In genomic region chr5:113164448-113164847, GRCm38 (mm10) we compare ENCODE assay signal across 8 mouse cellular contexts. TPM values are rescaled to one million over a fixed set of nuclear protein-coding genes. Genes with fewer than 3 reads are reported as not detected.
A peak's percentile ranks its signal among the peaks of the same experiment; 100 is the strongest.
DNase-seq lines count a peak whose midpoint lies in the region; ATAC-seq lines count a peak whose summit lies in the region.

No protein-coding gene starts in this region.

- H3K27ac ChIP-seq in forebrain, embryonic 11.5 days (ENCODE audit: low read depth, low read length), result no peak overlapping the region
- H3K27ac ChIP-seq in forebrain, embryonic 10.5 days, result no peak overlapping the region; the same call in 1 of the 2 replicates
- peak overlapping the region; percentile 50 for H3K27ac ChIP-seq in intestine, embryonic 16.5 days (ENCODE audit: low read length)
- H3K27ac ChIP-seq in midbrain, embryonic 16.5 days (ENCODE audit: low read length), result no peak overlapping the region

- H3K9me3 ChIP-seq in forebrain, embryonic 11.5 days (ENCODE audit: control insufficient read depth, low read length), result no peaks in the 10 kb centered on the region
- H3K9me3 ChIP-seq in forebrain, embryonic 10.5 days, result no peaks in the 10 kb centered on the region
- no peaks in the 10 kb centered on the region for H3K9me3 ChIP-seq in intestine, embryonic 16.5 days (ENCODE audit: control insufficient read depth, low read length)
- no peaks in the 10 kb centered on the region for H3K9me3 ChIP-seq in midbrain, embryonic 16.5 days (replicated peaks; ENCODE audit: control insufficient read depth, low read length, poor library complexity, severe bottlenecking)

- H3K4me3 ChIP-seq in forebrain, embryonic 11.5 days (ENCODE audit: low read depth, low read length), result no peak overlapping the region
- H3K4me3 ChIP-seq in forebrain, embryonic 10.5 days, result no peak overlapping the region
- no peak overlapping the region for H3K4me3 ChIP-seq in intestine, embryonic 16.5 days (ENCODE audit: low read length)
- no peak overlapping the region for H3K4me3 ChIP-seq in midbrain, embryonic 16.5 days (ENCODE audit: low read depth, low read length)

- no peaks in the 10 kb centered on the region for H3K27me3 ChIP-seq in forebrain, embryonic 11.5 days (ENCODE audit: control insufficient read depth, insufficient read depth, low read length)
- H3K27me3 ChIP-seq in forebrain, embryonic 10.5 days (ENCODE audit: poor library complexity, severe bottlenecking), result peaks cover 8% of the 10 kb centered on the region; the same call in 1 of the 2 replicates
- H3K27me3 ChIP-seq in intestine, embryonic 16.5 days (replicated peaks; ENCODE audit: control insufficient read depth, insufficient read depth, low read length), result no peaks in the 10 kb centered on the region
- H3K27me3 ChIP-seq in midbrain, embryonic 16.5 days (ENCODE audit: control insufficient read depth, insufficient read depth, low read depth, low read length), result no peaks in the 10 kb centered on the region

- H3K9ac ChIP-seq in forebrain, embryonic 11.5 days (ENCODE audit: low read length), result no peak overlapping the region
- no peak overlapping the region for H3K9ac ChIP-seq in intestine, embryonic 16.5 days (ENCODE audit: low read depth, low read length)
- 0 out of 2 replicates have a peak overlapping the region, but pooled peaks have one; percentile 26 for H3K9ac ChIP-seq in midbrain, embryonic 16.5 days (ENCODE audit: low read depth, low read length)

- H3K4me1 ChIP-seq in forebrain, embryonic 11.5 days (replicated peaks; ENCODE audit: control insufficient read depth, insufficient read depth, low read length), result peaks cover 11% of the 10 kb centered on the region; the same call in 1 of the 2 replicates
- H3K4me1 ChIP-seq in forebrain, embryonic 10.5 days, result peaks cover 63% of the 10 kb centered on the region
- peaks cover 38% of the 10 kb centered on the region for H3K4me1 ChIP-seq in intestine, embryonic 16.5 days (ENCODE audit: control insufficient read depth, insufficient read depth, low read length)
- peaks cover 7% of the 10 kb centered on the region; the same call in 1 of the 2 replicates for H3K4me1 ChIP-seq in midbrain, embryonic 16.5 days (ENCODE audit: control insufficient read depth, insufficient read depth, low read length)

- DNase-seq in forebrain, embryonic 11.5 days (ENCODE audit: low spot score), result no peak
- DNase-seq in forebrain, embryonic 10.5 days (ENCODE audit: extremely low spot score, low spot score), result no peak
- DNase-seq in lung, postnatal 10 days, result peak; percentile 25
- no peak for DNase-seq in lung, postnatal 25 days (ENCODE audit: low spot score)
- no peak for DNase-seq in layer of hippocampus, postnatal 14 days (ENCODE audit: low spot score in 2 of 2)
- no peak for DNase-seq in urinary bladder, postnatal 25 days (ENCODE audit: low spot score)

- peak; percentile 66 for ATAC-seq in forebrain, embryonic 11.5 days (replicated peaks; ENCODE audit: low FRiP score)
- ATAC-seq in intestine, embryonic 16.5 days, result peak; percentile 63
- no peak for ATAC-seq in midbrain, embryonic 16.5 days

- no peaks in the 10 kb centered on the region for H3K36me3 ChIP-seq in forebrain, embryonic 11.5 days (ENCODE audit: control insufficient read depth, insufficient read depth, low read length)
- H3K36me3 ChIP-seq in forebrain, embryonic 10.5 days (replicated peaks), result no peaks in the 10 kb centered on the region; the same call in 1 of the 2 replicates
- H3K36me3 ChIP-seq in intestine, embryonic 16.5 days (ENCODE audit: control insufficient read depth, insufficient read depth, low read length), result no peaks in the 10 kb centered on the region
- no peaks in the 10 kb centered on the region for H3K36me3 ChIP-seq in midbrain, embryonic 16.5 days (ENCODE audit: control insufficient read depth, insufficient read depth, low read length)

- WGBS in forebrain, embryonic 11.5 days, result 34% methylated on average over 9 of the region's 9 CpGs
- 30% methylated on average over 9 of the region's 9 CpGs for WGBS in forebrain, embryonic 10.5 days
- 31% methylated on average over 9 of the region's 9 CpGs for WGBS in intestine, embryonic 16.5 days
- WGBS in midbrain, embryonic 16.5 days, result 27% methylated on average over 9 of the region's 9 CpGs

- H3K4me2 ChIP-seq in forebrain, embryonic 11.5 days (ENCODE audit: low read depth, low read length, severe bottlenecking), result no peak overlapping the region
- no peak overlapping the region for H3K4me2 ChIP-seq in intestine, embryonic 16.5 days (ENCODE audit: low read depth, low read length)
- no peak overlapping the region for H3K4me2 ChIP-seq in midbrain, embryonic 16.5 days (ENCODE audit: low read length)

RNA-seq across cellular contexts. Expression of gene 2900026A02Rik, which starts 56.6 kb away (rescaled TPM):
- 2.2 and 3.4 TPM in 2 replicates for polyA plus RNA-seq in forebrain, embryonic 11.5 days (2014; fragmentation: Nextera tagmentation; extraction: Ambion mirVana)
- polyA plus RNA-seq in forebrain, embryonic 10.5 days (2016; fragmentation: Nextera tagmentation; extraction: Ambion mirVana), result 4.4 and 4.5 TPM in 2 replicates
- polyA plus RNA-seq in intestine, embryonic 16.5 days (2015; fragmentation: Nextera tagmentation; extraction: Ambion mirVana), result 8.3 and 9.5 TPM in 2 replicates
- 3.8 and 4.2 TPM in 2 replicates for polyA plus RNA-seq in midbrain, embryonic 16.5 days (2015; fragmentation: Nextera tagmentation; extraction: Ambion mirVana)
- total RNA-seq in layer of hippocampus, postnatal 14 days (2021), result 10 to 100 TPM; 69.6 to 70.6 TPM
